Comparison of ENCODE assay signal across 8 mouse cellular contexts in genomic region chr9:64605735-64606349, GRCm38 (mm10).
DNase-seq lines count a peak whose midpoint lies in the region; ATAC-seq and TF ChIP-seq lines count a peak whose summit lies in the region.

No protein-coding gene starts in this region.

- 30% methylated on average over 13 of the region's 13 CpGs for WGBS in intestine, embryonic 14.5 days
- 59% methylated on average over 13 of the region's 13 CpGs for WGBS in intestine, postnatal 0 days
- 3% methylated on average over 13 of the region's 13 CpGs for WGBS in forebrain, embryonic 16.5 days

- H3K4me3 ChIP-seq in intestine, embryonic 14.5 days (ENCODE audit: low read depth, low read length): no peak overlapping the region
- no peak overlapping the region for H3K4me3 ChIP-seq in intestine, postnatal 0 days (ENCODE audit: low read depth, low read length)
- no peak overlapping the region for H3K4me3 ChIP-seq in forebrain, embryonic 16.5 days (replicated peaks; ENCODE audit: low read length)

- TF ChIP-seq CTCF in intestine, postnatal 0 days (IDR thresholded peaks at IDR 0.05; ENCODE audit: low read depth): no peak

- H3K27me3 ChIP-seq in intestine, embryonic 14.5 days (replicated peaks; ENCODE audit: control insufficient read depth, insufficient read depth, low read length): no peaks in the 10 kb centered on the region
- H3K27me3 ChIP-seq in intestine, postnatal 0 days (replicated peaks; ENCODE audit: control insufficient read depth, insufficient read depth, low read length): no peaks in the 10 kb centered on the region
- H3K27me3 ChIP-seq in forebrain, embryonic 16.5 days (replicated peaks; ENCODE audit: control insufficient read depth, insufficient read depth, low read length): no peaks in the 10 kb centered on the region

- peak; percentile 77 for DNase-seq in intestine, embryonic 14.5 days (ENCODE audit: low spot score)
- DNase-seq in cerebellum, adult 11-12 months: peak; percentile 91
- peak; percentile 40 to 48 for DNase-seq in layer of hippocampus, postnatal 36 days
- DNase-seq in retina, postnatal 1 day: peak; percentile 94
- no peak for DNase-seq in urinary bladder, adult 18-20 months (ENCODE audit: low spot score in 2 of 2)
- no peak for DNase-seq in yolk sac, embryonic 10.5 days (ENCODE audit: low spot score)

- peak overlapping the region; percentile 68 for H3K27ac ChIP-seq in intestine, embryonic 14.5 days (ENCODE audit: low read depth)
- no peak overlapping the region for H3K27ac ChIP-seq in intestine, postnatal 0 days (ENCODE audit: low read depth, low read length)
- H3K27ac ChIP-seq in forebrain, embryonic 16.5 days (ENCODE audit: low read length): peak overlapping the region; percentile 45

- H3K9me3 ChIP-seq in intestine, embryonic 14.5 days (ENCODE audit: control insufficient read depth, low read length): no peaks in the 10 kb centered on the region
- H3K9me3 ChIP-seq in intestine, postnatal 0 days (ENCODE audit: control insufficient read depth): no peaks in the 10 kb centered on the region
- H3K9me3 ChIP-seq in forebrain, embryonic 16.5 days (ENCODE audit: control insufficient read depth, low read length): no peaks in the 10 kb centered on the region

- ATAC-seq in intestine, embryonic 14.5 days (replicated peaks; ENCODE audit: low FRiP score, low TSS enrichment, low read depth): peak; percentile 71
- no peak for ATAC-seq in intestine, postnatal 0 days
- ATAC-seq in forebrain, embryonic 16.5 days: peak; percentile 75

- no peaks in the 10 kb centered on the region for H3K36me3 ChIP-seq in intestine, embryonic 14.5 days (ENCODE audit: control insufficient read depth, insufficient read depth, low read length)
- no peaks in the 10 kb centered on the region for H3K36me3 ChIP-seq in intestine, postnatal 0 days (ENCODE audit: control insufficient read depth, insufficient read depth)
- no peaks in the 10 kb centered on the region for H3K36me3 ChIP-seq in forebrain, embryonic 16.5 days (ENCODE audit: control insufficient read depth, insufficient read depth)

- H3K9ac ChIP-seq in intestine, embryonic 14.5 days (ENCODE audit: low read length): no peak overlapping the region
- H3K9ac ChIP-seq in intestine, postnatal 0 days (ENCODE audit: low read depth, low read length): no peak overlapping the region
- H3K9ac ChIP-seq in forebrain, embryonic 16.5 days (replicated peaks; ENCODE audit: low read depth, low read length): no peak overlapping the region

- H3K4me1 ChIP-seq in intestine, embryonic 14.5 days (replicated peaks; ENCODE audit: control insufficient read depth, insufficient read depth, low read length): peaks cover 17% of the 10 kb centered on the region
- 0 out of 2 replicates have a peak, but pooled peaks cover 2% of the 10 kb centered on the region for H3K4me1 ChIP-seq in intestine, postnatal 0 days (replicated peaks; ENCODE audit: control insufficient read depth, insufficient read depth, low read length)
- peaks cover 34% of the 10 kb centered on the region for H3K4me1 ChIP-seq in forebrain, embryonic 16.5 days (replicated peaks; ENCODE audit: control insufficient read depth, insufficient read depth, low read length)

- H3K4me2 ChIP-seq in intestine, embryonic 14.5 days (ENCODE audit: low read length): no peak overlapping the region
- no peak overlapping the region for H3K4me2 ChIP-seq in intestine, postnatal 0 days (replicated peaks; ENCODE audit: low read depth)
- H3K4me2 ChIP-seq in forebrain, embryonic 16.5 days (ENCODE audit: low read length): no peak overlapping the region

Comparison
In these comparisons a context has a peak if more than half of its experiments do, and no peak if none do; other contexts are left out.
1. DNase-seq: peak in intestine, embryonic 14.5 days (single experiment), cerebellum, adult 11-12 months (single experiment), layer of hippocampus, postnatal 36 days (2 of 2) and retina, postnatal 1 day (single experiment); none in urinary bladder, adult 18-20 months (0 of 2) and yolk sac, embryonic 10.5 days (single experiment).